Mouse (Mus musculus) liver, embryonic 15.5 days (tissue): ENCODE measurements at regions not wholly inside any gene's neighbourhood (a gene's known extent, or its start where the extent isn't known, plus 50 kb on each side); places are given as distances from the start of the nearest gene placed in this dataset.

Experiments used
- ATAC-seq: fragments of 200-750 bp; cut with Nextera tagmentation; 2 replicates; pipeline ENCODE4 v1.8.0; 2017; ENCODE audit warnings: moderate number of reproducible peaks, mild to moderate bottlenecking, moderate library complexity; ENCODE audit not compliant: insufficient read depth
- H3K27ac ChIP-seq: fragments of 300-500 bp; sonication (generic); replicated peaks from 2 replicates; pipeline ENCODE4 v1.5.1; 2015; ENCODE audit warnings: mild to moderate bottlenecking, inconsistent platforms
- H3K27me3 ChIP-seq: fragments of 300-500 bp; sonication (generic); 2 replicates; pipeline ENCODE4 v1.6.1; 2015; ENCODE audit warnings: mild to moderate bottlenecking, inconsistent platforms
- H3K36me3 ChIP-seq: fragments of 300-500 bp; sonication (generic); replicated peaks from 2 replicates; pipeline ENCODE4 v1.6.1; 2015; ENCODE audit warnings: moderate library complexity, mild to moderate bottlenecking, inconsistent platforms
- H3K4me1 ChIP-seq: fragments of 300-500 bp; sonication (generic); replicated peaks from 2 replicates; pipeline ENCODE4 v1.6.1; 2015; ENCODE audit warnings: inconsistent platforms
- H3K4me2 ChIP-seq: fragments of 300-500 bp; sonication (generic); 2 replicates; pipeline ENCODE4 v1.6.1; 2015; ENCODE audit warnings: moderate library complexity, mild to moderate bottlenecking, inconsistent platforms
- H3K4me3 ChIP-seq: fragments of 300-500 bp; sonication (generic); replicated peaks from 2 replicates; pipeline ENCODE4 v1.5.1; 2015; ENCODE audit warnings: mild to moderate bottlenecking, inconsistent platforms
- H3K9ac ChIP-seq: fragments of 300-500 bp; sonication (generic); 2 replicates; pipeline ENCODE4 v1.6.1; 2015; ENCODE audit warnings: moderate library complexity, mild to moderate bottlenecking, inconsistent platforms
- H3K9me3 ChIP-seq: fragments of 300-500 bp; sonication (generic); replicated peaks from 2 replicates; pipeline ENCODE4 v1.6.1; 2016; ENCODE audit warnings: inconsistent platforms
- WGBS: fragments of 180-500 bp; shearing (Covaris S2); methylation state at CpG from one replicate; pipeline ENCODE4 v1.1.7; 2015; ENCODE audit warnings: mixed read lengths; ENCODE audit not compliant: insufficient replicate concordance; 5-methylcytosine and 5-hydroxymethylcytosine counted together

GRCm38 (mm10) chr11:113120570-113120969 is 338.5 kb downstream of the Sox9 start:
- 55% methylated on average over 6 of the region's 6 CpGs for WGBS
- no peaks in the 10 kb centered on the region for H3K4me1 ChIP-seq
- no peaks in the 10 kb centered on the region for H3K36me3 ChIP-seq
- no peaks in the 10 kb centered on the region for H3K9me3 ChIP-seq
- H3K4me2 ChIP-seq = no peak overlapping the region
- H3K9ac ChIP-seq = no peak overlapping the region
- no peak overlapping the region for H3K4me3 ChIP-seq
- no peak for ATAC-seq
- no peaks in the 10 kb centered on the region for H3K27me3 ChIP-seq
- H3K27ac ChIP-seq = no peak overlapping the region

- no peaks in the 10 kb centered on the region for H3K36me3 ChIP-seq
- no peaks in the 10 kb centered on the region for H3K27me3 ChIP-seq
- no peak overlapping the region for H3K9ac ChIP-seq
- 57% methylated on average over 12 of the region's 12 CpGs for WGBS
- no peaks in the 10 kb centered on the region for H3K9me3 ChIP-seq
- H3K4me1 ChIP-seq = no peaks in the 10 kb centered on the region
- H3K27ac ChIP-seq = no peak overlapping the region
- no peak overlapping the region for H3K4me2 ChIP-seq
- no peak overlapping the region for H3K4me3 ChIP-seq
- no peak for ATAC-seq
Measured at GRCm38 (mm10) chr11:113121307-113121706, 339.3 kb downstream of the Sox9 start.

- Histone ChIP-seq H3K9ac (no peak overlapping the region), H3K27ac (no peak overlapping the region), H3K4me3 (no peak overlapping the region), H3K4me2 (no peak overlapping the region), H3K27me3 (no peaks in the 10 kb centered on the region), H3K36me3 (no peaks in the 10 kb centered on the region), H3K9me3 (no peaks in the 10 kb centered on the region), H3K4me1 (no peaks in the 10 kb centered on the region)
- no peak for ATAC-seq
- WGBS = 66% methylated on average over 9 of the region's 9 CpGs
Measured at GRCm38 (mm10) chr11:113122137-113122536, 340.1 kb downstream of the Sox9 start.

- ATAC-seq = no peak; the same call in 1 of the 2 replicates
- no peak overlapping the region for H3K4me3 ChIP-seq
- H3K36me3 ChIP-seq = no peaks in the 10 kb centered on the region
- H3K4me2 ChIP-seq = no peak overlapping the region
- no peaks in the 10 kb centered on the region for H3K27me3 ChIP-seq
- no peak overlapping the region for H3K9ac ChIP-seq
- no peak overlapping the region for H3K27ac ChIP-seq
- WGBS = 42% methylated on average over 2 of the region's 2 CpGs
- no peaks in the 10 kb centered on the region for H3K9me3 ChIP-seq
- H3K4me1 ChIP-seq = no peaks in the 10 kb centered on the region
Measured at GRCm38 (mm10) chr11:113122964-113123363, 340.9 kb downstream of the Sox9 start.

GRCm38 (mm10) chr11:113125832-113126231 is 343.8 kb downstream of the Sox9 start:
- H3K4me1 ChIP-seq = peaks cover 19% of the 10 kb centered on the region
- H3K27me3 ChIP-seq = no peaks in the 10 kb centered on the region
- WGBS = 58% methylated on average over 7 of the region's 7 CpGs
- H3K4me2 ChIP-seq = no peak overlapping the region
- no peak overlapping the region for H3K4me3 ChIP-seq
- H3K36me3 ChIP-seq = no peaks in the 10 kb centered on the region
- H3K9ac ChIP-seq = no peak overlapping the region
- no peaks in the 10 kb centered on the region for H3K9me3 ChIP-seq
- H3K27ac ChIP-seq = no peak overlapping the region
- ATAC-seq = no peak

GRCm38 (mm10) chr11:113129192-113129591 is 347.2 kb downstream of the Sox9 start:
- WGBS = 70% methylated on average over 5 of the region's 5 CpGs
- Histone ChIP-seq H3K4me2 (no peak overlapping the region), H3K27ac (no peak overlapping the region), H3K4me3 (no peak overlapping the region), H3K9ac (no peak overlapping the region), H3K9me3 (no peaks in the 10 kb centered on the region), H3K4me1 (peaks cover 21% of the 10 kb centered on the region), H3K36me3 (no peaks in the 10 kb centered on the region), H3K27me3 (no peaks in the 10 kb centered on the region)
- ATAC-seq = no peak

- Histone ChIP-seq H3K36me3 (no peaks in the 10 kb centered on the region), H3K27me3 (no peaks in the 10 kb centered on the region), H3K27ac (no peak overlapping the region), H3K9me3 (no peaks in the 10 kb centered on the region), H3K4me2 (no peak overlapping the region), H3K4me1 (peaks cover 21% of the 10 kb centered on the region), H3K4me3 (no peak overlapping the region), H3K9ac (no peak overlapping the region)
- ATAC-seq = peak; percentile 76
- whole genome bisulfite sequencing = 48% methylated on average over 7 of the region's 7 CpGs
Measured at GRCm38 (mm10) chr11:113129975-113130374, 348.0 kb downstream of the Sox9 start.

GRCm38 (mm10) chr11:113132078-113133064 is 350.3 kb downstream of the Sox9 start:
- peak overlapping the region; percentile 43 for H3K4me2 ChIP-seq
- no peaks in the 10 kb centered on the region for H3K36me3 ChIP-seq
- no peak for ATAC-seq
- H3K9ac ChIP-seq = no peak overlapping the region
- no peaks in the 10 kb centered on the region for H3K27me3 ChIP-seq
- 65% methylated on average over 23 of the region's 23 CpGs for WGBS
- H3K4me3 ChIP-seq = no peak overlapping the region
- no peak overlapping the region for H3K27ac ChIP-seq
- H3K9me3 ChIP-seq = no peaks in the 10 kb centered on the region
- H3K4me1 ChIP-seq = peaks cover 21% of the 10 kb centered on the region

- WGBS = 45% methylated on average over 4 of the region's 4 CpGs
- H3K36me3 ChIP-seq = no peaks in the 10 kb centered on the region
- peaks cover 21% of the 10 kb centered on the region for H3K4me1 ChIP-seq
- ATAC-seq = no peak
- H3K27me3 ChIP-seq = no peaks in the 10 kb centered on the region
- H3K27ac ChIP-seq = no peak overlapping the region
- no peak overlapping the region for H3K4me2 ChIP-seq
- H3K9me3 ChIP-seq = no peaks in the 10 kb centered on the region
- no peak overlapping the region for H3K4me3 ChIP-seq
- no peak overlapping the region for H3K9ac ChIP-seq
Measured at GRCm38 (mm10) chr11:113133407-113133806, 351.4 kb downstream of the Sox9 start.

GRCm38 (mm10) chr11:113135261-113135660 is 353.2 kb downstream of the Sox9 start:
- 32% methylated on average over 5 of the region's 5 CpGs for WGBS
- Histone ChIP-seq H3K4me2 (no peak overlapping the region), H3K36me3 (no peaks in the 10 kb centered on the region), H3K9ac (no peak overlapping the region), H3K9me3 (no peaks in the 10 kb centered on the region), H3K27me3 (no peaks in the 10 kb centered on the region), H3K27ac (no peak overlapping the region), H3K4me3 (no peak overlapping the region), H3K4me1 (peaks cover 8% of the 10 kb centered on the region)
- peak; percentile 25; the same call in 1 of the 2 replicates for ATAC-seq

- ATAC-seq = no peak
- no peak overlapping the region for H3K4me3 ChIP-seq
- H3K9ac ChIP-seq = no peak overlapping the region
- 72% methylated on average over 5 of the region's 5 CpGs for WGBS
- H3K9me3 ChIP-seq = no peaks in the 10 kb centered on the region
- no peaks in the 10 kb centered on the region for H3K36me3 ChIP-seq
- no peaks in the 10 kb centered on the region for H3K27me3 ChIP-seq
- no peak overlapping the region for H3K27ac ChIP-seq
- H3K4me2 ChIP-seq = no peak overlapping the region
- H3K4me1 ChIP-seq = no peaks in the 10 kb centered on the region; the same call in 1 of the 2 replicates
Measured at GRCm38 (mm10) chr11:113138462-113138861, 356.4 kb downstream of the Sox9 start.
